Mouse (Mus musculus): ENCODE data around the gene Elp1. TPM values are rescaled to one million over a fixed set of nuclear protein-coding genes. Genes with fewer than 3 reads are reported as not detected.

The Elp1 gene
- total and polyA plus RNA-seq, 3 experiments = 58.1 to 88.4 (median 58.2) TPM

GRCm38 (mm10) chr4:56791373-56791772, 10.8 kb downstream of the Elp1 start:
- peaks cover 81 to 92% of the 10 kb centered on the region in 2 experiments for H3K36me3 ChIP-seq (replicated peaks in 1 of 2; ENCODE audit: control insufficient read depth in 1 of 2, insufficient read depth in 1 of 2, low read length in 1 of 2)
- H3K27ac ChIP-seq (ENCODE audit: insufficient read depth, low read depth) = no peak overlapping the region
- no peak overlapping the region for H3K4me3 ChIP-seq (replicated peaks in 1 of 3; ENCODE audit: low read depth in 2 of 3, low read length in 2 of 3, poor library complexity in 1 of 3)
- no peak overlapping the region for H3K9ac ChIP-seq (ENCODE audit: insufficient read depth, low read depth)
- H3K9me3 ChIP-seq (replicated peaks; ENCODE audit: low read length) = no peaks in the 10 kb centered on the region
- H3K79me2 ChIP-seq (replicated peaks; ENCODE audit: control insufficient read depth, extremely low read depth, insufficient read depth, poor library complexity, severe bottlenecking) = no peaks in the 10 kb centered on the region; the same call in 1 of the 2 replicates
- no peak overlapping the region for H3K4me2 ChIP-seq (ENCODE audit: insufficient read depth, low read depth, poor library complexity, severe bottlenecking)
- in situ Hi-C loops (cut with MboI; ENCODE audit: low pct_ligation_motif_present, low pct_unique_long_range_greater_than_20kb, low sequenced_read_pairs) = no loop called here
- TF ChIP-seq CTCF (conservative IDR thresholded peaks at IDR 0.05 in 1 of 2, IDR thresholded peaks at IDR 0.05 in 1 of 2; ENCODE audit: low read depth in 2 of 2, low read length in 2 of 2) (peak in 1 of 2 experiments; percentile 46; a peak in 3 of 4 replicates), TCF12 (IDR thresholded peaks at IDR 0.05; ENCODE audit: low read depth, low read length) (no peak), TBP (conservative IDR thresholded peaks at IDR 0.05; ENCODE audit: low read depth, low read length) (no peak), EP300 (IDR thresholded peaks at IDR 0.05; ENCODE audit: low read length) (no peak), USF2 (conservative IDR thresholded peaks at IDR 0.05; ENCODE audit: low read depth, low read length) (no peak)
- no peaks in the 10 kb centered on the region for H3K4me1 ChIP-seq (ENCODE audit: control insufficient read depth in 1 of 2, insufficient read depth in 2 of 2)
- DNase-seq (ENCODE audit: extremely low read depth) = peak; percentile 26
- dilution Hi-C loops (cut with MboI; ENCODE audit: extremely low pct_ligation_motif_present, extremely low pct_unique_long_range_greater_than_20kb, low sequenced_read_pairs) = no loop called here
- no peaks in the 10 kb centered on the region for H3K27me3 ChIP-seq (replicated peaks)

DNA sequence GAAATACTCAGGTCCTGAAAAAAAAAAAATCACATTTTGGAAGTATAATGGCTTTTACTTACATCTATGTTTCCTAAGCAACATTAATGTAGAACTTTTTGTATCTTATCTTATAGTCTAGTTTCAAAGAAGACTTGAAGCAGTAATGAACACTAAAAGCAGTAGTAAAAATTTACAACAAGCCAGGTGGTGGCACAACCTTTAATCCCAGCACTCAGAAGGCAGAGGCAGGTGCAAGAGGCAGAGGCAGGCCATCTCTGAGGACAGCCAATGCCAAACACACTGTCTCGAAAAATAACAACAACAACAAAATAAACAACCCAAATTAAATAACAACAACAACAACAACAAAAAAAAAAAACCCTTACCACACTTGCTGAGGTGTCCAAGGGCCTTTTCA, 31.1 kb downstream of the Elp1 start:
- no peaks in the 10 kb centered on the region for H3K4me1 ChIP-seq (ENCODE audit: control insufficient read depth in 1 of 2, insufficient read depth in 2 of 2)
- H3K27me3 ChIP-seq (replicated peaks) = no peaks in the 10 kb centered on the region
- peaks cover 73 to 95% of the 10 kb centered on the region in 2 experiments for H3K36me3 ChIP-seq (replicated peaks in 1 of 2; ENCODE audit: control insufficient read depth in 1 of 2, insufficient read depth in 1 of 2, low read length in 1 of 2)
- no peaks in the 10 kb centered on the region for H3K9me3 ChIP-seq (replicated peaks; ENCODE audit: low read length)
- H3K79me2 ChIP-seq (replicated peaks; ENCODE audit: control insufficient read depth, extremely low read depth, insufficient read depth, poor library complexity, severe bottlenecking) = no peaks in the 10 kb centered on the region
- TF ChIP-seq MYC (IDR thresholded peaks at IDR 0.05; ENCODE audit: low read depth, low read length) (no peak), CTCF (conservative IDR thresholded peaks at IDR 0.05 in 1 of 2, IDR thresholded peaks at IDR 0.05 in 1 of 2; ENCODE audit: low read depth in 2 of 2, low read length in 2 of 2) (no peak), USF2 (conservative IDR thresholded peaks at IDR 0.05; ENCODE audit: low read depth, low read length) (no peak), ZNF384 (IDR thresholded peaks at IDR 0.05; ENCODE audit: low read depth, low read length) (no peak), CHD2 (IDR thresholded peaks at IDR 0.05; ENCODE audit: low read length) (no peak), TBP (conservative IDR thresholded peaks at IDR 0.05; ENCODE audit: low read depth, low read length) (no peak), GABPA (IDR thresholded peaks at IDR 0.05; ENCODE audit: insufficient replicate concordance, low read depth, low read length) (no peak), NELFE (IDR thresholded peaks at IDR 0.05; ENCODE audit: low read depth, low read length) (no peak), ZC3H11A (IDR thresholded peaks at IDR 0.05; ENCODE audit: low read depth, low read length) (no peak)
- dilution Hi-C loops (cut with MboI; ENCODE audit: extremely low pct_ligation_motif_present, extremely low pct_unique_long_range_greater_than_20kb, low sequenced_read_pairs) = no loop called here
- in situ Hi-C loops (cut with MboI; ENCODE audit: low pct_ligation_motif_present, low pct_unique_long_range_greater_than_20kb, low sequenced_read_pairs) = no loop called here
- H3K9ac ChIP-seq (ENCODE audit: insufficient read depth, low read depth) = no peak overlapping the region
- no peak overlapping the region for H3K4me2 ChIP-seq (ENCODE audit: insufficient read depth, low read depth, poor library complexity, severe bottlenecking)
- no peak for DNase-seq (ENCODE audit: extremely low read depth)
- no peak overlapping the region for H3K27ac ChIP-seq (ENCODE audit: insufficient read depth, low read depth)
- no peak overlapping the region for H3K4me3 ChIP-seq (replicated peaks in 1 of 3; ENCODE audit: low read depth in 2 of 3, low read length in 2 of 3, poor library complexity in 1 of 3)

DNA sequence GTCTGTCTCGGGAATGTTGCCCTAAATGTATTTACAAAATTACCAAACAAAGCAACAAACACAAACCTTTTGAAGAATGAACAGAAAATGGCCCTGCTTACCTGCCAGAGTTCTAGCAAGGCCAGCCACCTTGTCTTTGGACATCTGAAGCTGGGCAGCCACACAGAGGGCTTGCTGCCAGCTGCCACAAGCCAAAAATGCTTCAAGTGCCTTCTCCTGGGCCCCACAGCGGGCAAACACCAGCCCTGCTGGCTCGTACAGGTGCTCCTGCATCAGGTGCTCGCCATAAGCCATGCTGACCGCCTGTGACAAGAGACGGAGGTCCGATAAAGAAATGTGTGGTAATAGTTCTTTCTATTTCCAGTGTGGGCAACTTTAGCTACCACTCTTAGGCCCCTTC, 33.2 kb downstream of the Elp1 start:
- no peak for DNase-seq (ENCODE audit: extremely low read depth)
- dilution Hi-C loops (cut with MboI; ENCODE audit: extremely low pct_ligation_motif_present, extremely low pct_unique_long_range_greater_than_20kb, low sequenced_read_pairs) (no loop called here), in situ Hi-C loops (cut with MboI; ENCODE audit: low pct_ligation_motif_present, low pct_unique_long_range_greater_than_20kb, low sequenced_read_pairs) (no loop called here)
- Histone ChIP-seq H3K4me1 (ENCODE audit: control insufficient read depth in 1 of 2, insufficient read depth in 2 of 2) (no peaks in the 10 kb centered on the region), H3K4me2 (ENCODE audit: insufficient read depth, low read depth, poor library complexity, severe bottlenecking) (no peak overlapping the region), H3K27me3 (replicated peaks) (no peaks in the 10 kb centered on the region), H3K79me2 (replicated peaks; ENCODE audit: control insufficient read depth, extremely low read depth, insufficient read depth, poor library complexity, severe bottlenecking) (no peaks in the 10 kb centered on the region), H3K9me3 (replicated peaks; ENCODE audit: low read length) (no peaks in the 10 kb centered on the region), H3K36me3 (replicated peaks in 1 of 2; ENCODE audit: control insufficient read depth in 1 of 2, insufficient read depth in 1 of 2, low read length in 1 of 2) (peaks cover 76 to 99% of the 10 kb centered on the region in 2 experiments), H3K27ac (ENCODE audit: insufficient read depth, low read depth) (no peak overlapping the region), H3K4me3 (replicated peaks in 1 of 3; ENCODE audit: low read depth in 2 of 3, low read length in 2 of 3, poor library complexity in 1 of 3) (no peak overlapping the region), H3K9ac (ENCODE audit: insufficient read depth, low read depth) (no peak overlapping the region)
- TF ChIP-seq CTCF (conservative IDR thresholded peaks at IDR 0.05 in 1 of 2, IDR thresholded peaks at IDR 0.05 in 1 of 2; ENCODE audit: low read depth in 2 of 2, low read length in 2 of 2) = no peak
- no peak for TF ChIP-seq POLR2AphosphoS2 (IDR thresholded peaks at IDR 0.05; ENCODE audit: low read depth, low read length)
- TF ChIP-seq SIN3A (IDR thresholded peaks at IDR 0.05; ENCODE audit: low read length) = no peak
- no peak for TF ChIP-seq CHD1 (IDR thresholded peaks at IDR 0.05; ENCODE audit: low read depth, low read length)
- TF ChIP-seq KAT2A (IDR thresholded peaks at IDR 0.05; ENCODE audit: insufficient replicate concordance, low read length) = no peak
- no peak for TF ChIP-seq RCOR1 (conservative IDR thresholded peaks at IDR 0.05; ENCODE audit: low read depth, low read length)
- TF ChIP-seq MEF2A (IDR thresholded peaks at IDR 0.05; ENCODE audit: borderline replicate concordance, low read depth, low read length) = no peak
- no peak for TF ChIP-seq USF1 (IDR thresholded peaks at IDR 0.05; ENCODE audit: low read depth, low read length)
- no peak for TF ChIP-seq ZNF384 (IDR thresholded peaks at IDR 0.05; ENCODE audit: low read depth, low read length)
- no peak for TF ChIP-seq ZMIZ1 (IDR thresholded peaks at IDR 0.05; ENCODE audit: low read depth, low read length)
- no peak for TF ChIP-seq MAFK (IDR thresholded peaks at IDR 0.05; ENCODE audit: insufficient replicate concordance, low read length)
- TF ChIP-seq ETS1 (conservative IDR thresholded peaks at IDR 0.05; ENCODE audit: low read depth, low read length) = no peak
- no peak for TF ChIP-seq NELFE (IDR thresholded peaks at IDR 0.05; ENCODE audit: low read depth, low read length)
- no peak for TF ChIP-seq SMC3 (IDR thresholded peaks at IDR 0.05; ENCODE audit: low read depth, low read length)
- TF ChIP-seq ZC3H11A (IDR thresholded peaks at IDR 0.05; ENCODE audit: low read depth, low read length) = no peak
- no peak for TF ChIP-seq EP300 (IDR thresholded peaks at IDR 0.05; ENCODE audit: low read length)
- no peak for TF ChIP-seq MAZ (IDR thresholded peaks at IDR 0.05; ENCODE audit: low read depth, low read length)
- TF ChIP-seq PAX5 (IDR thresholded peaks at IDR 0.05; ENCODE audit: low read length) = no peak
- no peak for TF ChIP-seq JUN (IDR thresholded peaks at IDR 0.05; ENCODE audit: insufficient read depth, low read depth, low read length)

All from CH12.LX (cell line).